Mouse (Mus musculus): Measurements from ENCODE around the gene Olfr212.

DNA sequence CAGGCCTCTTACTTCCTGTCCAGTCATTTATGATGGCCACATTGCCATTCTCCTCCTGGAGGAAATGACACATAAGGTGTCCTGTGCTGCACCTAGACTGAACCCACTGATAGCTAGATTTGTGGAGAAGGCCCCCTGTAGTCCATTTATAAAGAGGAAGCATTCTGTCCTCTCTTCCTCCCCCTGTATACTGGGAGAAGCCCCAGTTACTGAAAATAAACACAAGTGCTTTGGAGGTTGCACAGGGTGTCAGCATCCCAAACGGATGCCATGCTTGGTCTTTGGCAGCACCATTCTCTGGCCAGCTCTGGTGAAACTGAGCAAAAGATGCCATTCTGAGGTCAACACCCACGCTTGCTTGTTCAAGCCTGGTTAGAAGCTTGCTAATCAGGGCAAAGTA is 47.1 kb upstream of the Olfr212 start:
- TF ChIP-seq CTCF (IDR thresholded peaks at IDR 0.05; ENCODE audit: low read depth, low read length) (no peak), POLR2A (IDR thresholded peaks at IDR 0.05; ENCODE audit: borderline replicate concordance, low read depth, low read length) (no peak)

Measured in bone marrow macrophage, adult 2 months (primary cell).